Mouse (Mus musculus): ENCODE results near the gene Smtn. TPM values are rescaled to one million over a fixed set of nuclear protein-coding genes. Genes with fewer than 3 reads are reported as not detected.

The Smtn gene
- polyA plus RNA-seq, 1 experiment = not detected

DNA sequence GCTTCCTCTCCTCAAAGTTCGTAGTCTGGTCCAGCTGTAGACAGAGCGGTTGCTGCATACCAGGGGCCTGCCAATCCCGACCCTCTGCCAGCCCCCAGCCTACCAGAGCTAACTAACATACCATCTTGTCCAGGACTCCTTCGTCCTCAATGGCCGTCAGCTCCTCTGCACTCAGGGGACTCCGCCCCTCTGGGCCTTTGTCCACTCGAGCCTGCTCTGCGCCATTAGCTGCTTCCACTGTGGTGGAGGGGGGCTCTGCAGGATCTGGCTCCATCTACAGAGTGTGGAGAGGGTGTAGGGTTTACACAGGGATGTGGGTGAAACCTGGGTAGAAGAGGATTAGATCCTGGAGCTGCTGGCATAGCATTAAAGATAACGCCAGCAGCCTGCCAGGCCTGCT, 14.2 kb downstream of the Smtn start:
- WGBS = 85% methylated on average over 9 of the region's 9 CpGs
- no peak overlapping the region for H3K27ac ChIP-seq (ENCODE audit: insufficient read depth, low read depth, low read length)
- no peak overlapping the region for H3K4me3 ChIP-seq (ENCODE audit: insufficient read depth, low read depth, low read length)
- no peak for TF ChIP-seq POLR2A (IDR thresholded peaks at IDR 0.05; ENCODE audit: insufficient read depth, low read depth, low read length)
- TF ChIP-seq CTCF (IDR thresholded peaks at IDR 0.05; ENCODE audit: insufficient read depth, low read depth, low read length) = no peak
- H3K4me1 ChIP-seq (ENCODE audit: control insufficient read depth, insufficient read depth, low read length) = peaks cover 23% of the 10 kb centered on the region

DNA sequence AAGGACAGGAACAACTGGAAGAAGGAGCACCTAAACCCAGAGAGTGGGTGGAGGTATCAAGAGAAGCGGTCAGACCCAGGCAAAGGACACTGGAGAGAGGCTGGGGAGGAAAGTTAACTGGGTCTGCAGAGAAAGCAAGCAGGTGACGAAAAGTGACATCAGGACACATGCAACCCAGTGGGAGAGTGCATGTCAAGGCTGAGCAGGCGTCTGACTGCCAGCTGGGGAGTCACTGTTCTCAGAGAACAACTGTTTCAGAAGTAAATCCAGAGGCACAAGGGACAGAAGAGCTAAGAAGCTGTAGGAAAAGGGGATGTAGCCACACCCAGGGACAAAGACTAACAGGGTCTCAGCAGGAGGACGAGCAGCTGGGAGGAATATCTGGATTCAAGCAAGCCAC, 14.9 kb downstream of the Smtn start:
- H3K4me1 ChIP-seq (ENCODE audit: control insufficient read depth, insufficient read depth, low read length) = peaks cover 28% of the 10 kb centered on the region
- no peak overlapping the region for H3K4me3 ChIP-seq (ENCODE audit: insufficient read depth, low read depth, low read length)
- TF ChIP-seq POLR2A (IDR thresholded peaks at IDR 0.05; ENCODE audit: insufficient read depth, low read depth, low read length) = no peak
- no peak for TF ChIP-seq CTCF (IDR thresholded peaks at IDR 0.05; ENCODE audit: insufficient read depth, low read depth, low read length)
- 93% methylated on average over 4 of the region's 4 CpGs for WGBS
- H3K27ac ChIP-seq (ENCODE audit: insufficient read depth, low read depth, low read length) = no peak overlapping the region

DNA sequence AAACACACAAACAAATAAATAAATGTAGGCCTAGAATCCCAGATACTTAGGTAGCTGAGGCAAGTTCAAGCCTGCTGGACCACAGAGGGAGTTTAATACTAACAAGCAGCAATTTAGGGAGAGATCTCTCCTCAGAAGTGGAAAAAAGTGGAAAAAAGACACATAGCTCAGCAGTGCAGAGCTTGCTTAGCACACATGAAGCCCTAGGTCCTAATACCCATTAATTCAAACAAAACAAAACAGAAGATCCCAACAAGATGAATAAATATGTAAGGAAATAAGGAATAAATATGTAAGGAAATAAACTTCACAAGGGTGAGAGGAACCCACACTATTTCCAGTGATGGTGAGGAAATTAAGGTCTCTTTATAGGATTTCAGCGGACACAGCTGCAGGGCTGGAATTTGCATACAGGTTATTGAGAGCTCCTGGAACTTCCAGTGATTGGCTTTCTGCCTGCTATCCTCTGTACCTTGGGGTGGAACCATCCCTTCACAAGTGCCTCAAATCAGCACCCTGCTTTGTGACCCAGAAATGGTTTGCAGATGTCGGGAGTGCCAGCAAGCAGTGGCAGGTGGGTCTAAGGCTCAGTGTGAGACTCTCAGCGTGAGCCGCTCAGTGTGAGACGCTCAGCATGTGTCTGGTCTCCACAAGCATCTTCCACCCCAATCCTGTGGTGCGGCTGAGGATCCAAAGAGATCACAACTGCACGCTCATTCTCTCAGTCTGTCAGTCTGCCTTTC, 16.4 kb downstream of the Smtn start:
- Histone ChIP-seq H3K27ac (ENCODE audit: insufficient read depth, low read depth, low read length) (no peak overlapping the region), H3K4me3 (ENCODE audit: insufficient read depth, low read depth, low read length) (no peak overlapping the region), H3K4me1 (ENCODE audit: control insufficient read depth, insufficient read depth, low read length) (peaks cover 30% of the 10 kb centered on the region)
- TF ChIP-seq POLR2A (IDR thresholded peaks at IDR 0.05; ENCODE audit: insufficient read depth, low read depth, low read length) (no peak), CTCF (IDR thresholded peaks at IDR 0.05; ENCODE audit: insufficient read depth, low read depth, low read length) (no peak)
- WGBS = 78% methylated on average over 7 of the region's 7 CpGs

DNA sequence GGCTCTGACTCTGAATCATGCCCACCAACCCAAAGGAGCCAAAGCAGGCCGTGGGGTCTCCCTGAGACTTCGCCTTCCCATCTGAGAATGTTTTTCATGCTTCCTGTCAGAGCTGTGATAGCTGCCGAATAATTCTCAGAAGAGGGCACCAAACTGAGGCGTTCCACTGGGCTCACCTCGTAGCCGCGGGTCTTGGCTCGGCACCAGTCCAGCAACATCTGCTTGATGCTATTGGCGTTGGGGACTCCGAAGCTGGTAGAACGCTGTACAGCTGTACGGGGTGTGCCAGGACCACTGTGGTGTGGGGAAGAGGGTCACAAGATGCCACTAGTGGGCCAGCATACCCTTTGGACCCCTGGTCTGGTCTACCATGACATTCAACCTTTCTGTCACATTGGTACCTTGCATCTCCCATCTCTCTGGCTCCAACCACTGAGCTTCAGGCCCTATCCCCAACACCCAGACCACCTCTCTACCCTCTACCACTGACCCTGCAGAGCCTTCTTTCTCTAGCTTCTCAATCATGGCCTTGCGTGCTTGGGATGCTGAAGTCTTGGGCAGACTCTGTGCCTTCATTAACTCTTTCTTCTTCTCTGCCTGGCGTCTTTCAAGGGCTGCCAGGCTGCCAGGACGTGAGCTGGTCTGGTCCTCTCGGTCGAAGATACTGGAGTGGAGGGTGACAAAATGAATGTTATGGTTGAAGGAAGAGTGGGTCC, 18.0 kb downstream of the Smtn start:
- Histone ChIP-seq H3K4me3 (ENCODE audit: insufficient read depth, low read depth, low read length) (no peak overlapping the region), H3K4me1 (ENCODE audit: control insufficient read depth, insufficient read depth, low read length) (peaks cover 26% of the 10 kb centered on the region), H3K27ac (ENCODE audit: insufficient read depth, low read depth, low read length) (no peak overlapping the region)
- WGBS = 94% methylated on average over 17 of the region's 17 CpGs
- TF ChIP-seq CTCF (IDR thresholded peaks at IDR 0.05; ENCODE audit: insufficient read depth, low read depth, low read length) (no peak), POLR2A (IDR thresholded peaks at IDR 0.05; ENCODE audit: insufficient read depth, low read depth, low read length) (no peak)

DNA sequence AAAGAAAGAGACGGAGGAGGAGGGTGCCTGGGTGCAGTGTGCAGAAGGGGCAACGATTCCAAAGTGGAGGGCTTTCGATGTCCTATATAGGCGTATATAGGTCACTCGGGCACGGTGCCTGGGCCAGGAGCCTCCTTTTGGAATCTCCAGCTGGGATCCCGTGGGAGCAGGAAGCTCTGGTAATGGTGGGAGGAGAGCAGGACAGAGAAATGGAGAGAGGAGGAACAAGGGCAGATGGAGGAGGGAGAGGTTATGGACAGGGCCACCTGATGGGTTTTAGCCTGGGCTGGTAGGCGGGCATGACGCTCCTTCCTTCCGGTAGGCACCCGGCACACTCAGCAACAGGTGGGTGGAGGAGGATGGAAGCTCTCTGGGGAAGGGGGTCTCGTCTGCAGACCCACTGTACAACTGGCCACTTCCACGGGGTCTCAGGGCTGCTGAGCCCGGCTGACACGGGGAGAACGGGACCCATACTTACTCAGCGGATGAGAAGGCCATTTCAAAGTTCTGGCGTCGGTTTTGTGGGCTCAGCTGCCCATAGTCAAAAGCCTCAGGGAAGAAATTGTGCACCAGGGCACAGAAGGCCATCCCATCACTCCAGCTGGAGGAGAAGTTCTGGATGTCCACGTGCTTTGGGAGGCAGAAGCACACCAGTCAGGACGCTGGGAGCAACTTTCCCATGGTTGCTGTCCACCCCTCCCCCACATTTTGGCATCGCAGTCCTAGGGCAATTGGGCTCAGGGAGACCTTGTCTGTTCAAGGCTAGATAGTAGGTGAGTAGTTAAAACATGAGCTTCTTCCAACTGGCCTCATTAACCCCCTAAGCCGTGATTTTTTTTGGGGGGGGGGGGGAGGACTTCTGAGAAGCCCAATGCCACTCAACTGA, 18.8 kb downstream of the Smtn start:
- Histone ChIP-seq H3K27ac (ENCODE audit: insufficient read depth, low read depth, low read length) (no peak overlapping the region), H3K4me3 (ENCODE audit: insufficient read depth, low read depth, low read length) (no peak overlapping the region), H3K4me1 (ENCODE audit: control insufficient read depth, insufficient read depth, low read length) (peaks cover 29% of the 10 kb centered on the region)
- WGBS = 77% methylated on average over 23 of the region's 23 CpGs
- TF ChIP-seq POLR2A (IDR thresholded peaks at IDR 0.05; ENCODE audit: insufficient read depth, low read depth, low read length) (no peak), CTCF (IDR thresholded peaks at IDR 0.05; ENCODE audit: insufficient read depth, low read depth, low read length) (no peak)

DNA sequence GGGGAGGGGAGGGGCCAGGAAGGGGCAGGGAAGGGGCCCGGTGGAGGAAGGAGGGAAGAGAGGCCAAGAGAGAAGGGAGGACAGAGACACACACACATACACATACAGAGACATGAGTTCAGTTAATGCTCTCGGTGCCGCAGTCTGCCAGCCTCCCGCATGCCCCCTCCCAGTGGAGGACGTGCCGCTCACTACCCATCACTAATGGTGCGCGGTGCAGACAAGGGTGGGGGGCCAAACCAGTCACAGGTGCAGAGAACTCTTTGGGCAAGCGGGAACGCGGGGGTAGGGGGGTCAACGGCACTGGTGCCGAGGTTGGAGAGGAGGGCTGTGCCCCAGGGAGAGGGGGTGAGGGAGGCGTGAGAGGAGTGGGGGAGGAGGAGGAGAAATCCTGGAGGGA, 19.5 kb downstream of the Smtn start:
- 67% methylated on average over 14 of the region's 14 CpGs for WGBS
- no peak for TF ChIP-seq POLR2A (IDR thresholded peaks at IDR 0.05; ENCODE audit: insufficient read depth, low read depth, low read length)
- TF ChIP-seq CTCF (IDR thresholded peaks at IDR 0.05; ENCODE audit: insufficient read depth, low read depth, low read length) = no peak

DNA sequence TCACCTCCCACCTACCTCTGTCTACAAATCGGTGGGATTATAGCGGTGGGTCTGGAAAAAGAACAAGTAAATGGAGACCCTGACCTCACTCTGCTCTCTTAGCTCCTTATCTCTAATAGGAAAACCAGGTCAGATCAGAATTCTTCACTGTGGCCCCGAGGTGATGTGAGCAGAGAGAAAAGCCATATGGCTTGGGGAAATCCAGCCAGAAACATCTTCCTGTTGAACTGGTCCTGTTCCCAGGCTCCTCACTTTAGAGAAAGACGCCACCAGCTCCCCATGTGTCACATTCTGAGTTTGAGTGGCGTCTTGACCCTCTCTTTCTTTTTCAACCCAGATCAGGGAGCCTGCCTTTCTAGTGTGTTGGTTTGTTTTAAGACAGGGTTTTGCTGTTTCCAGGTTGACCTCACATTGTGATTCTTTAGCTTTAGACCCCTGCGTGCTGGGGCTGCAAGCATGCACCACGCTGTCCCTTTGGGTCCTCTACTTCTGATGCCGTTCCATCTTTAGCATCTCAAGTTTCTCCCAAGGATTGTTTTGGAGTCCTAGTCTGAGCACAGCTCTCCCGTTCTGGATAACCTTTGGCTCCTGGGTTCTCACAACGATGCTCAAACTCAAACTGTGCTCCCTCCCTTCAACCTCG, 20.5 kb downstream of the Smtn start:
- 89% methylated on average over 11 of the region's 11 CpGs for WGBS
- Histone ChIP-seq H3K4me1 (ENCODE audit: control insufficient read depth, insufficient read depth, low read length) (peaks cover 33% of the 10 kb centered on the region), H3K4me3 (ENCODE audit: insufficient read depth, low read depth, low read length) (no peak overlapping the region), H3K27ac (ENCODE audit: insufficient read depth, low read depth, low read length) (no peak overlapping the region)
- TF ChIP-seq POLR2A (IDR thresholded peaks at IDR 0.05; ENCODE audit: insufficient read depth, low read depth, low read length) = no peak
- no peak for TF ChIP-seq CTCF (IDR thresholded peaks at IDR 0.05; ENCODE audit: insufficient read depth, low read depth, low read length)

More for the DNA sequence above, 19.5 kb downstream of the Smtn start:
- Histone ChIP-seq H3K4me3 (ENCODE audit: insufficient read depth, low read depth, low read length) (no peak overlapping the region), H3K27ac (ENCODE audit: insufficient read depth, low read depth, low read length) (no peak overlapping the region), H3K4me1 (ENCODE audit: control insufficient read depth, insufficient read depth, low read length) (peaks cover 29% of the 10 kb centered on the region)

DNA sequence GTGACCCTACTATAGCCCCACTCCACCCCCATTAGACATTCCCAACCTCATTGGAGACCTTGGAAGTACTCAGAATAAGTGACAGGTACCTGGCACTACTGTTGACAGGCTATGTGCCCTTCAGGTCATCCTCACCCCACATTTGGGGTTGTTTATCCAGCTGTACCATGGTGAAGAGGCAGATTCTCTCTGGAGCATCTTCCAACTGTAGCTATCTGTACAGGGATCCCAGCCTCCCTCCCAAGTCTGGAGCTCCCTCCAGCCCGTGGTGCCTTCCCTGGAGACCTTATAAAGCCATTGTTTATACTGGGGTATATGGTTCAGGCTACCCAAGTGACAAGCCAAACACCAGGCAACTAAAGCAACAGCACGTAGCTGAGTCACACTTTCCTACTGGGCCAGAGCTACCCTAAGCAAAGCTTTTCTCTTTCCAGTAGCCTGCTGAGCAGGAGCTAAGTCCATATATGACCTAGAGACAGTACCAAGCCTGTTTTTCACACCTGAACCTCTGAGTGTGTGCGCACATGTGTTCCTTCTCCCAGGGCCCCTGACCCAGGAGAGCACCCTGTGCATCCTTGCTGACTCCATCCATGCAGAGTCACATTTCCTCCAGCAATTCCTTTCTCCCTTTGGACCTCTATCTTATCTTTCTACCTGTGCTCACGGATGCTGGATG, 21.2 kb downstream of the Smtn start:
- TF ChIP-seq POLR2A (IDR thresholded peaks at IDR 0.05; ENCODE audit: insufficient read depth, low read depth, low read length) (no peak), CTCF (IDR thresholded peaks at IDR 0.05; ENCODE audit: insufficient read depth, low read depth, low read length) (no peak)
- WGBS = 63% methylated on average over 4 of the region's 4 CpGs
- Histone ChIP-seq H3K4me3 (ENCODE audit: insufficient read depth, low read depth, low read length) (no peak overlapping the region), H3K4me1 (ENCODE audit: control insufficient read depth, insufficient read depth, low read length) (peaks cover 29% of the 10 kb centered on the region), H3K27ac (ENCODE audit: insufficient read depth, low read depth, low read length) (no peak overlapping the region; the same call in 1 of the 2 replicates)
